Comparison of ENCODE assay signal across 8 mouse cellular contexts in the genomic region with DNA sequence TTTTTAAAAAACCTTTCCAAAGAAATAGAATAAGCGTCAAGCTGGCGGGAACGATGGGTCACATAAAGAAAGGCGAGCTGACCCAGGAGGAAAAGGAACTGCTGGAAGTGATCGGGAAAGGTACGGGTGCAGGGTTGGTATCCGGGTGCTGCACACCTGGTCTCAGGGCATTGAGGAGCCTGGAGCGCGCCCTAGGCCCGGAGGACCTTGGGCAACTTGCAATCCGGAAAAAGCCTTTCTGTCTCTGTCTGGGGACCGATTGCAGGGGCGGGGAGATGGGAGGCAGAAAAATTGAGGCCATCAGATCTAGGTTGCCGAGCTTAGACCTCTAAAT. TPM values are rescaled to one million over a fixed set of nuclear protein-coding genes. Genes with fewer than 3 reads are reported as not detected.
A peak's percentile ranks its signal among the peaks of the same experiment; 100 is the strongest.
DNase-seq lines count a peak whose midpoint lies in the region; ATAC-seq and TF ChIP-seq lines count a peak whose summit lies in the region.

No protein-coding gene starts in this region.

- 0% methylated on average over 14 of the region's 14 CpGs for WGBS in kidney, adult 2 months
- whole genome bisulfite sequencing in hindbrain, embryonic 10.5 days: under 1% methylated on average over 14 of the region's 14 CpGs
- under 1% methylated on average over 14 of the region's 14 CpGs for WGBS in macrophage (ENCODE audit: missing documents)

- no peaks in the 10 kb centered on the region for H3K27me3 ChIP-seq in kidney, adult 2 months (replicated peaks; ENCODE audit: control insufficient read depth, insufficient read depth, low read length)
- H3K27me3 ChIP-seq in hindbrain, embryonic 10.5 days (ENCODE audit: insufficient read depth, poor library complexity, severe bottlenecking): no peaks in the 10 kb centered on the region

- H3K27ac ChIP-seq in kidney, adult 2 months (ENCODE audit: insufficient read depth, low read depth, low read length): peak overlapping the region; percentile 93
- peak overlapping the region; percentile 96 for H3K27ac ChIP-seq in hindbrain, embryonic 10.5 days
- H3K27ac ChIP-seq in macrophage: peak overlapping the region; percentile 86

- TF ChIP-seq CTCF in kidney, adult 2 months (conservative IDR thresholded peaks at IDR 0.05; ENCODE audit: insufficient read depth, insufficient read length, low read depth, low read length): no peak

- no peaks in the 10 kb centered on the region for H3K36me3 ChIP-seq in kidney, adult 2 months (ENCODE audit: control insufficient read depth, insufficient read depth, low read length)
- H3K36me3 ChIP-seq in hindbrain, embryonic 10.5 days: peaks cover 10% of the 10 kb centered on the region; the same call in 1 of the 2 replicates
- no peaks in the 10 kb centered on the region for H3K36me3 ChIP-seq in macrophage (ENCODE audit: inconsistent target)

- TF ChIP-seq POLR2A in kidney, adult 2 months (IDR thresholded peaks at IDR 0.05; ENCODE audit: low read depth, low read length): no peak

- H3K4me1 ChIP-seq in kidney, adult 2 months (ENCODE audit: control insufficient read depth, insufficient read depth, low read length): peaks cover 5% of the 10 kb centered on the region; the same call in 1 of the 2 replicates
- H3K4me1 ChIP-seq in hindbrain, embryonic 10.5 days (replicated peaks): peaks cover 33% of the 10 kb centered on the region

- H3K4me3 ChIP-seq in kidney, adult 2 months (ENCODE audit: insufficient read depth, low read depth, low read length): peak overlapping the region; percentile 86
- H3K4me3 ChIP-seq in hindbrain, embryonic 10.5 days: peak overlapping the region; percentile 76
- H3K4me3 ChIP-seq in macrophage (ENCODE audit: inconsistent target): peak overlapping the region; percentile 95

- peak; percentile 10 for ATAC-seq in activated CD4-positive, CD25-positive, alpha-beta regulatory T cell, adult 4 months

- no peaks in the 10 kb centered on the region for H3K9me3 ChIP-seq in hindbrain, embryonic 10.5 days

- H3K79me2 ChIP-seq in macrophage (ENCODE audit: inconsistent target): peaks cover 42% of the 10 kb centered on the region

- no peak for DNase-seq in kidney, adult 2 months
- DNase-seq in kidney, adult 9 months: no peak
- no peak for DNase-seq in hindbrain, embryonic 10.5 days (ENCODE audit: low spot score)
- no peak for DNase-seq in MN1 (ENCODE audit: low spot score)
- DNase-seq in cerebellum, adult 11-12 months: no peak
- no peak for DNase-seq in layer of hippocampus, adult 9-11 months

RNA-seq across cellular contexts. Expression of a gene that starts 0.4 kb away (rescaled TPM):
- polyA plus RNA-seq in kidney, adult 2 months (2012; rRNA removed): 13.5 and 16.9 TPM in 2 replicates
- 10 to 100 TPM; 38.5 to 41.6 TPM for polyA plus RNA-seq in activated CD4-positive, CD25-positive, alpha-beta regulatory T cell, adult 4 months (2017; shearing (Covaris generic))
- 20.5 and 23.3 TPM in 2 replicates for polyA plus RNA-seq in hindbrain, embryonic 10.5 days (2016; fragmentation: Nextera tagmentation; extraction: Ambion mirVana)
- 10 to 100 TPM in 19 of 26 experiments, 1 to 10 TPM in 7; 2.6 to 39.6 (median 20.7) TPM for total RNA-seq in macrophage (2018; cell fraction: chromatin; rRNA removed)
- total RNA-seq in macrophage (2018; cell fraction: cytosol; rRNA removed): 10 to 100 TPM in 19 of 26 experiments, 1 to 10 TPM in 7; 4.0 to 16.6 (median 13.3) TPM
- 10 to 100 TPM in 15 of 26 experiments, 1 to 10 TPM in 11; 3.3 to 35.6 (median 11.2) TPM for total RNA-seq in macrophage (2018; cell fraction: nucleus; rRNA removed)
- 10.6 to 18.2 TPM (median 16.7 TPM) in 3 replicates for polyA plus RNA-seq in macrophage (2018)

RNA-seq across cellular contexts. Expression of a gene that starts 0.6 kb away (rescaled TPM):
- polyA plus RNA-seq in kidney, adult 2 months (2012; rRNA removed): 9.6 and 10.1 TPM in 2 replicates
- 100 to 1,000 TPM; 170 to 178 TPM for polyA plus RNA-seq in activated CD4-positive, CD25-positive, alpha-beta regulatory T cell, adult 4 months (2017; shearing (Covaris generic))
- 258 and 260 TPM in 2 replicates for polyA plus RNA-seq in hindbrain, embryonic 10.5 days (2016; fragmentation: Nextera tagmentation; extraction: Ambion mirVana)
- total RNA-seq in macrophage (2018; cell fraction: chromatin; rRNA removed): 10 to 100 TPM in 18 of 26 experiments, 1 to 10 TPM in 8; 4.3 to 89.4 (median 13.7) TPM
- 10 to 100 TPM in 7 of 26 experiments, 1 to 10 TPM in 19; 2.6 to 12.9 (median 8.1) TPM for total RNA-seq in macrophage (2018; cell fraction: cytosol; rRNA removed)
- 10 to 100 TPM in 10 of 26 experiments, 1 to 10 TPM in 16; 2.6 to 88.1 (median 8.6) TPM for total RNA-seq in macrophage (2018; cell fraction: nucleus; rRNA removed)
- 8.0 to 29.1 TPM (median 14.2 TPM) in 3 replicates for polyA plus RNA-seq in macrophage (2018)
